Mouse (Mus musculus) intestine, embryonic 16.5 days (tissue): ENCODE measurements around the gene Kcna1. TPM values are rescaled to one million over a fixed set of nuclear protein-coding genes. Genes with fewer than 3 reads are reported as not detected.

ENCODE experiments used
- ATAC-seq: fragments of 200-750 bp; cut with Nextera tagmentation; 2 replicates; pipeline ENCODE4 v1.8.0; 2017; ENCODE audit warnings: moderate TSS enrichment, moderate library complexity
- H3K27ac ChIP-seq: fragments of 300-500 bp; sonication (generic); 2 replicates; pipeline ENCODE4 v1.5.1; 2014; ENCODE audit warnings: mild to moderate bottlenecking, low read length
- H3K27me3 ChIP-seq: fragments of 300-500 bp; sonication (generic); replicated peaks from 2 replicates; pipeline ENCODE4 v1.6.1; 2014; ENCODE audit warnings: low read length, control low read depth, mixed read lengths; ENCODE audit not compliant: control insufficient read depth, insufficient read depth
- H3K36me3 ChIP-seq: fragments of 300-500 bp; sonication (generic); 2 replicates; pipeline ENCODE4 v1.6.1; 2014; ENCODE audit warnings: low read length, control low read depth; ENCODE audit not compliant: control insufficient read depth, insufficient read depth
- H3K4me1 ChIP-seq: fragments of 300-500 bp; sonication (generic); 2 replicates; pipeline ENCODE4 v1.6.1; 2014; ENCODE audit warnings: low read length, control low read depth, mixed read lengths; ENCODE audit not compliant: control insufficient read depth, insufficient read depth
- H3K4me2 ChIP-seq: fragments of 300-500 bp; sonication (generic); 2 replicates; pipeline ENCODE4 v1.6.1; 2014; ENCODE audit warnings: low read depth, low read length, control low read depth
- H3K4me3 ChIP-seq: fragments of 300-500 bp; sonication (generic); 2 replicates; pipeline ENCODE4 v1.5.1; 2014; ENCODE audit warnings: mild to moderate bottlenecking, low read length
- H3K9ac ChIP-seq: fragments of 300-500 bp; sonication (generic); 2 replicates; pipeline ENCODE4 v1.6.1; 2014; ENCODE audit warnings: low read depth, low read length
- H3K9me3 ChIP-seq: fragments of 300-500 bp; sonication (generic); 2 replicates; pipeline ENCODE4 v1.6.1; 2016; ENCODE audit warnings: low read length, control low read depth; ENCODE audit not compliant: control insufficient read depth
- WGBS: fragments of 180-500 bp; shearing (Covaris S2); extraction: QIAGEN DNeasy Blood & Tissue Kit; methylation state at CpG from one replicate; pipeline ENCODE4 v1.1.7; 2014; 5-methylcytosine and 5-hydroxymethylcytosine counted together
- polyA plus RNA-seq: library from polyadenylated mRNA; unstranded; fragments of >200 nt; fragmentation: Nextera tagmentation; extraction: Ambion mirVana; gene quantifications from 2 replicates; pipeline ENCODE4 v1.2.1, GENCODE M21; 2015

The Kcna1 gene
- polyA plus RNA-seq, 1 experiment from 2014 or later: 0.23 TPM

- no peak overlapping the region for H3K27ac ChIP-seq
- H3K4me2 ChIP-seq: no peak overlapping the region
- H3K4me3 ChIP-seq: no peak overlapping the region
- H3K9ac ChIP-seq: no peak overlapping the region
- H3K27me3 ChIP-seq: no peaks in the 10 kb centered on the region
- 68% methylated on average over 17 of the region's 17 CpGs for WGBS
- ATAC-seq: no peak
- no peaks in the 10 kb centered on the region for H3K36me3 ChIP-seq
- H3K4me1 ChIP-seq: no peaks in the 10 kb centered on the region
- H3K9me3 ChIP-seq: no peaks in the 10 kb centered on the region
Observed at GRCm38 (mm10) chr6:126609193-126609947, 36.8 kb downstream of the Kcna1 start.

GRCm38 (mm10) chr6:126601843-126602326 is 44.3 kb downstream of the Kcna1 start:
- no peak overlapping the region for H3K4me3 ChIP-seq
- no peak for ATAC-seq

GRCm38 (mm10) chr6:126599201-126599995 is 46.8 kb downstream of the Kcna1 start:
- WGBS: 80% methylated on average over 3 of the region's 3 CpGs
- Histone ChIP-seq H3K4me2 (no peak overlapping the region), H3K27ac (no peak overlapping the region), H3K4me1 (no peaks in the 10 kb centered on the region), H3K9ac (no peak overlapping the region), H3K27me3 (no peaks in the 10 kb centered on the region), H3K9me3 (no peaks in the 10 kb centered on the region), H3K4me3 (no peak overlapping the region), H3K36me3 (no peaks in the 10 kb centered on the region)
- ATAC-seq: no peak

More at GRCm38 (mm10) chr6:126601843-126602326, 44.3 kb downstream of the Kcna1 start:
- no peak overlapping the region for H3K9ac ChIP-seq
- H3K36me3 ChIP-seq: no peaks in the 10 kb centered on the region
- no peaks in the 10 kb centered on the region for H3K27me3 ChIP-seq
- no peaks in the 10 kb centered on the region for H3K4me1 ChIP-seq
- no peaks in the 10 kb centered on the region for H3K9me3 ChIP-seq
- no peak overlapping the region for H3K27ac ChIP-seq
- no peak overlapping the region for H3K4me2 ChIP-seq
- 80% methylated on average over 13 of the region's 13 CpGs for WGBS

- ATAC-seq: no peak
- Histone ChIP-seq H3K27me3 (no peaks in the 10 kb centered on the region), H3K9ac (no peak overlapping the region), H3K9me3 (no peaks in the 10 kb centered on the region), H3K4me2 (no peak overlapping the region), H3K4me3 (no peak overlapping the region), H3K36me3 (no peaks in the 10 kb centered on the region), H3K4me1 (no peaks in the 10 kb centered on the region), H3K27ac (no peak overlapping the region)
- WGBS: 87% methylated on average over 4 of the region's 4 CpGs
Observed at GRCm38 (mm10) chr6:126597741-126598140, 48.4 kb downstream of the Kcna1 start.

GRCm38 (mm10) chr6:126595805-126596629 is 50.2 kb downstream of the Kcna1 start:
- H3K4me2 ChIP-seq: no peak overlapping the region
- no peak overlapping the region for H3K9ac ChIP-seq
- H3K27me3 ChIP-seq: no peaks in the 10 kb centered on the region
- H3K9me3 ChIP-seq: no peaks in the 10 kb centered on the region
- H3K36me3 ChIP-seq: no peaks in the 10 kb centered on the region
- 78% methylated on average over 18 of the region's 18 CpGs for WGBS
- H3K27ac ChIP-seq: no peak overlapping the region
- no peak for ATAC-seq
- no peak overlapping the region for H3K4me3 ChIP-seq
- no peaks in the 10 kb centered on the region for H3K4me1 ChIP-seq

- WGBS: 40% methylated on average over 5 of the region's 5 CpGs
- no peak overlapping the region for H3K4me2 ChIP-seq
- H3K9me3 ChIP-seq: no peaks in the 10 kb centered on the region
- no peak overlapping the region for H3K4me3 ChIP-seq
- H3K9ac ChIP-seq: no peak overlapping the region
- H3K4me1 ChIP-seq: no peaks in the 10 kb centered on the region
- H3K27ac ChIP-seq: no peak overlapping the region
- H3K27me3 ChIP-seq: no peaks in the 10 kb centered on the region
- H3K36me3 ChIP-seq: no peaks in the 10 kb centered on the region
- no peak for ATAC-seq
Observed at GRCm38 (mm10) chr6:126595130-126595529, 51.1 kb downstream of the Kcna1 start.

- 76% methylated on average over 8 of the region's 8 CpGs for WGBS
- H3K27me3 ChIP-seq: no peaks in the 10 kb centered on the region
- H3K36me3 ChIP-seq: no peaks in the 10 kb centered on the region
- no peaks in the 10 kb centered on the region for H3K9me3 ChIP-seq
- ATAC-seq: no peak
- H3K27ac ChIP-seq: no peak overlapping the region
- no peak overlapping the region for H3K9ac ChIP-seq
- H3K4me1 ChIP-seq: no peaks in the 10 kb centered on the region
- H3K4me2 ChIP-seq: no peak overlapping the region
- H3K4me3 ChIP-seq: no peak overlapping the region
Observed at GRCm38 (mm10) chr6:126594365-126594764, 51.8 kb downstream of the Kcna1 start.

GRCm38 (mm10) chr6:126593336-126593735 is 52.8 kb downstream of the Kcna1 start:
- H3K9ac ChIP-seq: no peak overlapping the region
- no peaks in the 10 kb centered on the region for H3K4me1 ChIP-seq
- no peak overlapping the region for H3K4me3 ChIP-seq
- 67% methylated on average over 4 of the region's 4 CpGs for WGBS
- H3K27ac ChIP-seq: no peak overlapping the region
- H3K36me3 ChIP-seq: no peaks in the 10 kb centered on the region
- H3K9me3 ChIP-seq: no peaks in the 10 kb centered on the region
- no peaks in the 10 kb centered on the region for H3K27me3 ChIP-seq
- no peak overlapping the region for H3K4me2 ChIP-seq
- ATAC-seq: no peak
